Mouse (Mus musculus): ENCODE data around the gene Trim58. TPM values are rescaled to one million over a fixed set of nuclear protein-coding genes. Genes with fewer than 3 reads are reported as not detected.

The Trim58 gene
- polyA plus RNA-seq (2012; ENCODE audit: insufficient read depth, low replicate concordance) = 7.9 and 18.0 TPM in 2 replicates

DNA sequence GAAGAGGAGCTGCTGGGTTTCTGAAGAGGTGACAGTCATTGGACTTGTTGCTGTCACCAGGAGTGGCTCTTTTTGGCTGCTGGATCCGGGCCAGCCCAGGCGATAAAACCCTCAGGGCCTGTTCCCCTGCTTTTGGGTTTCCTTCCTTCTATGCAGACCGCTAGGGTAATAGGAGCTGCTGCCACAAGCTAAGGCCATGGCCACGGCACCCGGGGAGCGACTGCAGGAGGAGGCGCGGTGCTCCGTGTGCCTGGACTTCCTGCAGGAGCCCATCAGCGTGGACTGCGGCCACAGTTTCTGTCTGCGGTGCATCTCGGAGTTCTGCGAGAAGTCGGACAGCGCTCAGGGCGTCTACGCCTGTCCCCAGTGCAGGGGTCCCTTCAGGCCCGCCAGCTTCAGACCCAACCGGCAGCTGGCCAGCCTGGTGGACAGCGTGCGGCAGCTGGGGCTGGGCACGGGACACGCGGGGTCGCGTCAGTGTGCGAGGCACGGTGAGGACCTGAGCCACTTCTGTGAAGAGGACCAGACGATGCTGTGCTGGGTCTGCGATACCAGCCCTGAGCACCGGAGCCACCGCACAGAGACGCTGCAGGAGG lies at the start of gene Trim58:
Gene Trim58 (plus strand): TSS at position 194 of the 596 bp plus-strand sequence.
- no peaks in the 10 kb centered on the region for H3K27me3 ChIP-seq (replicated peaks)
- H3K36me3 ChIP-seq (replicated peaks; ENCODE audit: low read length) = peaks cover 28% of the 10 kb centered on the region
- peaks cover 80% of the 10 kb centered on the region for H3K4me1 ChIP-seq
- no peaks in the 10 kb centered on the region for H3K9me3 ChIP-seq
- peak within 1 kb of the TSS; percentile 96 for H3K4me3 ChIP-seq (replicated peaks)
- TF ChIP-seq FLI1 (IDR thresholded peaks at IDR 0.05; ENCODE audit: low read length) (no peak), GATA1 (IDR thresholded peaks at IDR 0.05; ENCODE audit: borderline replicate concordance, low read length) (no peak)

DNA sequence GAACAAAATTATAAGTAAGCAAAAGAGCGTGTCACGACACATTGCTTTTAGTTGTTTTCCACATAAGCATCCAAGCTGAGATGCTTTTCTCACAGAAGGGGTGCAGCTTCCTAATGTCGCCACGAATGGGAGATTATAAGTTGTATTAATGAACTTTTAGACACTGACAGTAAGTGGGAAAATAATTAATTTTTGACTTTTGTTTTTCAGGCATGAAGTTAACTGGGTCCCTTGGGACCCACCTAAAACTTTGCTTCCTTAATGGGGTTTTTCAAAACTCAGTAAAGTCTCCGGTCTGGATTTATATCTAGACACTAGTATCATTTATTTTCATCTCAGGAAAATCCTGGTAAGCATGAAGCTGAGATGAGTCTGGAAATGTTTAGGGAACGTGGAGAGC lies 45.5 kb upstream of the Trim58 start, which contains the start of gene Olfr324:
Gene Olfr324 (plus strand): TSS at position 301 of the 400 bp plus-strand sequence.
- Histone ChIP-seq H3K4me1 (peaks cover 17% of the 10 kb centered on the region), H3K4me3 (replicated peaks) (no peak within 1 kb of the TSS), H3K36me3 (replicated peaks; ENCODE audit: low read length) (no peaks in the 10 kb centered on the region), H3K9me3 (no peaks in the 10 kb centered on the region), H3K27me3 (replicated peaks) (peaks cover 11% of the 10 kb centered on the region)
- TF ChIP-seq GATA1 (IDR thresholded peaks at IDR 0.05; ENCODE audit: borderline replicate concordance, low read length) (no peak), FLI1 (IDR thresholded peaks at IDR 0.05; ENCODE audit: low read length) (no peak)

DNA sequence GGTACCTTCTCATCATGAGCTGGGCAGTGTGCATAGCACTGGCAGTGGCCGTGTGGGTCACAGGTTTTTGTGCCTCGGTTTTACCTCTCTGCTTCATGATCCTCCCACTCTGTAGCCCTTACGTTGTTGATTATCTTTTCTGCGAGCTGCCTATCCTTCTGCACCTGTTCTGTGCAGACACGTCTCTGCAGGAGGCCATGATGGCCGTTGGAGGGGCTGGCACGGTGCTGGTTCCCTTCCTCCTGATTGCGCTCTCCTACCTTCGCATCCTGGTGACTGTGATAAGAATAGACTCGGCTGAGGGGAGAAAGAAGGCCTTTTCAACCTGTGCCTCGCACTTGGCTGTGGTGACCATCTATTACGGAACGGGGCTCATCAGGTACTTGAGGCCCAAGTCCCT lies 42.4 kb upstream of the Trim58 start:
- Histone ChIP-seq H3K36me3 (replicated peaks; ENCODE audit: low read length) (no peaks in the 10 kb centered on the region), H3K9me3 (no peaks in the 10 kb centered on the region), H3K4me1 (peaks cover 22% of the 10 kb centered on the region), H3K4me3 (replicated peaks) (no peak overlapping the region), H3K27me3 (replicated peaks) (peaks cover 11% of the 10 kb centered on the region)
- TF ChIP-seq FLI1 (IDR thresholded peaks at IDR 0.05; ENCODE audit: low read length) = no peak
- no peak for TF ChIP-seq GATA1 (IDR thresholded peaks at IDR 0.05; ENCODE audit: borderline replicate concordance, low read length)

DNA sequence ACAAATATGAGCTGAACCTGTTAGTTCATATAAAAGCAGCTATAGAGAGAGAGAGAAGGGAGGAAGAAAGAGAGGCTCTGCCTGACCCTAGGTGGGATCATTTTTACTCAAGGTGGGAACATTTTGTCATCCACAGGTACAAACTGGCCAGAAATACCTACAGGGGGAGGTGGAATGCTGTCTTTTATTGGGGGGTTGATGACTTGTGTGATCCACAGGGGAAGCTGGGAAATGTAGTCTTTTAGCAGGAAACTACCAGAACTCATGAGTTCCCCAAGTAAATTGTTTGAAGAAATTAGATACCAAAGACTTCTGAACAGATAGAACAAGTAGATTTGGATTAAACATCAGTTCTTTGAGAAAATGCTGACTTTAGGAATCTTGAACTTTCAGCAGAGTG lies 38.2 kb upstream of the Trim58 start:
- no peaks in the 10 kb centered on the region for H3K36me3 ChIP-seq (replicated peaks; ENCODE audit: low read length)
- peaks cover 35% of the 10 kb centered on the region for H3K4me1 ChIP-seq
- peaks cover 7% of the 10 kb centered on the region for H3K27me3 ChIP-seq (replicated peaks)
- no peak overlapping the region for H3K4me3 ChIP-seq (replicated peaks)
- H3K9me3 ChIP-seq = no peaks in the 10 kb centered on the region
- TF ChIP-seq FLI1 (IDR thresholded peaks at IDR 0.05; ENCODE audit: low read length) (no peak), GATA1 (IDR thresholded peaks at IDR 0.05; ENCODE audit: borderline replicate concordance, low read length) (no peak)

DNA sequence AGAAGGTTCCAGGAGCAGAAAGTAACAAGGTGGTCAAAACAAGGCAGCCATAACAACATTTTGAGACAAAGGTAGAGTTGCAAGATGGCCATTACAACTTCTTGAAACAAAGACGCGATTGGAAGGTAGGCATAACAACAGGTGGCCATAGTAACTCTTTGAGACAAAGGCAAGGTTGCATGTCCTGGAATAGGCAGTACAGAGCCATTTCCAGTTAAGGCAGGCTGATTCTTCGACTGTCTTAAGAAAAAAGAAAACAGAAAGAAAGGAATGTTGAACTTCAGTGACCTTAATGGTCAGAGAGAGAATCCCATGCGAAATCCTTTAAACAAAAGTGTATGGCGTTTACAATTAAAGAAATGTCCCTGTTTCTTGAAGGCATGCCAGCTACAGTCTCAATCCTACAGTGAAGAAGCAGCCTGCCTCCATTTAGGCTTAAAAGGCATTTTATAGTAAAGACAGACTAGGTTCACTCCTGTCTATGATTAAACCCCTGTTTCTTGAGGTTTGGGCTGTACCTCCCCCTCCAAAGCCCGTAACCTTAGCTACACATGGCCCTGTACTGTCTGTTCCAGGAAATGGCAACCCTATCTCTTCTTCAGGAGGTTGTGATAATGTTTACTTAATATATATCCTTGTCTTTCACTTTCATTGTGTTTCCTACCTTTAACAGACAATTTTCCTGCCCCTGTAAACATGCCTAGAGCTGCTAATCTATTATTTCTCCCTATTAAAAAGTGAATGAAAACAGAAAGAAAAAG lies 37.3 kb upstream of the Trim58 start:
- Histone ChIP-seq H3K4me3 (replicated peaks) (peak overlapping the region; percentile 46), H3K4me1 (peaks cover 36% of the 10 kb centered on the region), H3K36me3 (replicated peaks; ENCODE audit: low read length) (no peaks in the 10 kb centered on the region), H3K27me3 (replicated peaks) (peaks cover 1% of the 10 kb centered on the region), H3K9me3 (no peaks in the 10 kb centered on the region)
- TF ChIP-seq FLI1 (IDR thresholded peaks at IDR 0.05; ENCODE audit: low read length) (no peak), GATA1 (IDR thresholded peaks at IDR 0.05; ENCODE audit: borderline replicate concordance, low read length) (no peak)

DNA sequence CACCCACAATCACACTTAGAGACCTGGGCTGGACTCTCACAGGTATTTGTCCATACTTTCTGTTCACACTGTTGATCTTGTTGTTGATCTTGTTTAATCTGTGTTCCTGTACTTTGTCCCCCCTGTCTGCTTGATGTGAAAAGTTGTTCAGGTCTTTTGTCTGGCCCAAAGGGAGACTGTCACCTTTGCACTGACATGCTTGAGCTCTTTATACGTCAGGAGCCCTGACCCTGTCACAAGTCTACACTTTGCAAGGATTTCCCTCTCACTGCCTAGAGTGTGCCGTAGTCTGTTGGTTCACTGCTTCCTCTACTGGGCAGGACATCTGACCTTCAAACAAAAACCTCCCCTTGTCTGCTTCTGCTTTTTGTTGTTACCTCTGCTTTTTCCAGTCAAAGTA lies 35.6 kb upstream of the Trim58 start:
- TF ChIP-seq FLI1 (IDR thresholded peaks at IDR 0.05; ENCODE audit: low read length) (no peak), GATA1 (IDR thresholded peaks at IDR 0.05; ENCODE audit: borderline replicate concordance, low read length) (no peak)
- peaks cover 36% of the 10 kb centered on the region for H3K4me1 ChIP-seq
- H3K4me3 ChIP-seq (replicated peaks) = no peak overlapping the region
- H3K36me3 ChIP-seq (replicated peaks; ENCODE audit: low read length) = no peaks in the 10 kb centered on the region
- H3K9me3 ChIP-seq = no peaks in the 10 kb centered on the region
- no peaks in the 10 kb centered on the region for H3K27me3 ChIP-seq (replicated peaks)

DNA sequence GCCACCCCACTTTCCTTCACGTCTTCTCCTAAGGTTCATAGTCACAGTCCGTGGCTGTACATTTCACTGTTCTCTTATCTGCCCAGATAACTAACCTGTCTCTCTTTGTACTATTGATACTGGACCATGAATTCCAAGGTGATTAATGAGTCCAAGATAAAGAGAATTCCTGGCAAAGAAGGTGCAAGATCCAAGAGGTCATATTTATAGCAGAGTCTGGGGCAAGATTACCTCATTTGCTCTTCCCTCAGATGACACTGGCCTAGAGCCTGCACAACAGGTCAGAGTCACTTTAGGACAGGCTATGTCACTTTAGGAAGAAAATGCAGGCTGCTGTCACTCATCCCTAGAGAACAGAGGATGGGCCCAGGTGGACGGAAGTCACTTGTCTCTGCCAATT lies 35.0 kb upstream of the Trim58 start:
- Histone ChIP-seq H3K4me3 (replicated peaks) (no peak overlapping the region), H3K27me3 (replicated peaks) (no peaks in the 10 kb centered on the region), H3K4me1 (peaks cover 36% of the 10 kb centered on the region), H3K9me3 (no peaks in the 10 kb centered on the region), H3K36me3 (replicated peaks; ENCODE audit: low read length) (no peaks in the 10 kb centered on the region)
- TF ChIP-seq FLI1 (IDR thresholded peaks at IDR 0.05; ENCODE audit: low read length) = no peak
- no peak for TF ChIP-seq GATA1 (IDR thresholded peaks at IDR 0.05; ENCODE audit: borderline replicate concordance, low read length)

DNA sequence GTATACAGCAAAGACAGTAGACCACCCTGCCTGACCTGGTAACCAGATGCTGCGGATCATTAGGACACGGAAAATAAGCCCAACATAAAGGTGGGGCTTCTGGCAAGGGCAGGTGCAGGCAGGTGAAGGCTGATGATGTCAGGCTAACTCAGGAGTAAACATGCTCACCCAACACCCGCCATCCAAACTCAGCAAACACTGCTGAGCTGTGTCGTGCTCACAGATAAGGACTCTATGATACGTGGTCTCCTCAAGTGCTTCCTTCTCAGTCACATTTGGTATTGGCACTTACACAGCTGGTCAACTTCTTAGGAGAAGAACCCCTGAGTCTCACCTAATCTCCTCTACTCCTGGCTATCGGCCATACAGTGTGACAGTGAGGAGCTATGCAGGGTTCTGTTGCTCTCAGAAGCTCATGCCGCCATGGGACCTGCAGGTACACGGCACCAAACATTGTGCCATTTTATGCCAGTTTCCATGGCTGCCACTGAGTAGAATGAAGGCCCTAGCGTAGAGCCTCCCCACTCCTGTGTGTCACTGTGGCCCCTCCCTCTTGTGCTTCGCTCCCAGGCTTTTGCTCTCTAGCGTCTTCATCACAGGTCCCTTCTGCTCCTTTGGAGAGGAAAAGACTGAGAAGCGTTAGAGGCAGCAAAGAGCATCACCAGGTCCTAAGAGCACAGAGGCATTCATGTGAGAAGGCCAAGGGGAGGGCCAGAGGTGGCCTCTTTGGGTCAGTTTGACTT lies 33.9 kb upstream of the Trim58 start:
- TF ChIP-seq FLI1 (IDR thresholded peaks at IDR 0.05; ENCODE audit: low read length) (no peak), GATA1 (IDR thresholded peaks at IDR 0.05; ENCODE audit: borderline replicate concordance, low read length) (no peak)

DNA sequence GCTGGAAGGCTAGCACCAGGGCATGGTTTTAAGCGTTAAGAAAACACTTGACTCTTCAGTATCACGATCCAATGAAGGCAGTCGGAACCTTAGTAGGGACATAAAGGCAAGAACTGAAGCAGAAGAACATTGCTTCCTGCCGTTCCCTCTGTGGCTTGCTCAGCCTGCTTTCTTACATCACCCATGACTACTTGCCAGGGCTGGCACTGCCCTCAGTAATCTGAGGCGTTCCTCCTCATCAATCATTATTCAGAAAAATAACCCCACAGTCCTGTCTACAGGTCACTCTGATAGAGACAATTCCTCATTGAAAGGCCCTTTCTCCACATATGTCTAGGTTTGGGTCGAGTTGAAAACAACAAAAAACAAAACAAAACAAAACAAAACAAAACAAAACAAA lies 33.2 kb upstream of the Trim58 start:
- H3K4me3 ChIP-seq (replicated peaks) = peak overlapping the region; percentile 23
- no peaks in the 10 kb centered on the region for H3K36me3 ChIP-seq (replicated peaks; ENCODE audit: low read length)
- TF ChIP-seq FLI1 (IDR thresholded peaks at IDR 0.05; ENCODE audit: low read length) = no peak
- TF ChIP-seq GATA1 (IDR thresholded peaks at IDR 0.05; ENCODE audit: borderline replicate concordance, low read length) = no peak
- no peaks in the 10 kb centered on the region for H3K9me3 ChIP-seq
- peaks cover 37% of the 10 kb centered on the region for H3K4me1 ChIP-seq
- H3K27me3 ChIP-seq (replicated peaks) = peaks cover 9% of the 10 kb centered on the region

More for the DNA sequence above, 33.9 kb upstream of the Trim58 start:
- H3K9me3 ChIP-seq = no peaks in the 10 kb centered on the region
- H3K27me3 ChIP-seq (replicated peaks) = peaks cover 5% of the 10 kb centered on the region
- no peaks in the 10 kb centered on the region for H3K36me3 ChIP-seq (replicated peaks; ENCODE audit: low read length)
- H3K4me1 ChIP-seq = peaks cover 40% of the 10 kb centered on the region
- H3K4me3 ChIP-seq (replicated peaks) = no peak overlapping the region
